Mouse (Mus musculus) Muller cell, postnatal 12 days (primary cell): ENCODE results near the gene Necap1.

Source experiments
- DNase-seq: peaks from one replicate; pipeline ENCODE4 v3.0.0-alpha.2; 2015; ENCODE audit errors: inconsistent ontology term

Necap1 gene

GRCm38 (mm10) chr6:122873871-122874719 lies at the start of gene Necap1:
Necap1 (plus strand) TSS chr6:122874474.
- peak; percentile 94 for DNase-seq

DNA sequence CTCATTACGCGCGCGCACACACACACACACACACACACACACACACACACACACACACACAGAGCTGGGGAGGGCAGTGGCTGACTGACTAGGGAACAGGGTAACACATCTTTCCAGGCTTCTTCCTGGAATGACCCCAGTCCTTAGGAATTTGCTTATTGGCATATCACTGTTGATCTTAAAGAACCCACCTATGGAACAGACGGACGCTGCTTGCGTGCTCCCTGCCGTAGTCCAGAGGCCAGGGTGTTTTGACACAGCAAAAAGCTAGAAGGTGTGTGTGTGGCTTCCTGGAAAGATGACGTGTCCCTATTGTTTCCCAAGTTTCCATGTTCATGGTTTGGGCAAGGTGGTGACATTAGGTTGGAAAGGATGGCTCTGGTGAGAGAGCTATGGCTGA lies 49.1 kb upstream of the Necap1 start:
- no peak for DNase-seq

GRCm38 (mm10) chr6:122825923-122826742 lies 48.1 kb upstream of the Necap1 start:
- peak; percentile 87 for DNase-seq

DNA sequence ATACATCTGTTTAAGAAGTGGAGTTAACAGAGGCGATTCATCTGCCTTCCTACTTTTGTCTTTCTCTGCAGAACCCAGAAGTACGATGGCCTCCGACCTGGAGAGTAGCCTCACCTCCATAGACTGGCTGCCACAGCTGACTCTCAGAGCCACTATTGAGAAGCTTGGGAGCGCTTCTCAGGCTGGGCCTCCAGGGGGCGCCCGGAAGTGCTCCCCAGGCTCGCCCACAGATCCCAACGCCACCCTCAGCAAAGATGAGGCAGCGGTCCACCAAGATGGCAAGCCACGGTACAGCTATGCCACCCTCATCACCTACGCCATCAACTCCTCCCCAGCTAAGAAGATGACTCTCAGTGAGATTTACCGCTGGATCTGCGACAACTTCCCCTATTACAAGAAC lies 46.2 kb upstream of the Necap1 start:
- DNase-seq = no peak

GRCm38 (mm10) chr6:122832880-122833279 lies 41.4 kb upstream of the Necap1 start:
- no peak for DNase-seq

- no peak for DNase-seq
Observed at GRCm38 (mm10) chr6:122834365-122834764, 39.9 kb upstream of the Necap1 start.

DNA sequence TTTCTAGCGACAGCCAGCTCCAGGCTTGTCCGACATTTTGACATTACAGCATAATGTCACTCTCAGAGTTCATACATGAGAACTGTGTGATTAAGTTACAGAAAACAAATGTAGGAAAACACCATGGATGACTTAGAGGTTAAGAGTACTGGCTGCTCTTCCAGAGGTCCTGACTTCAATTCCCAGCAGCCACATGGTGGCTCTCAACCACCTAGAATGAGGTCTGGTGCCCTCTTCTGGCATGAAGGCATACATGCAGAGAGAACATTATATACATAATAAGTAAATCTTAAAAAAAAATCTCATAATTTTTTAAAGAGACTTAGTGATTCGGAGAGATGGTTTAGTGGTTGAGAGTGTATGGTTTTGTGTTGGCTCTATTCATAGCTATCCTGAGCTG lies 37.3 kb upstream of the Necap1 start:
- no peak for DNase-seq

DNA sequence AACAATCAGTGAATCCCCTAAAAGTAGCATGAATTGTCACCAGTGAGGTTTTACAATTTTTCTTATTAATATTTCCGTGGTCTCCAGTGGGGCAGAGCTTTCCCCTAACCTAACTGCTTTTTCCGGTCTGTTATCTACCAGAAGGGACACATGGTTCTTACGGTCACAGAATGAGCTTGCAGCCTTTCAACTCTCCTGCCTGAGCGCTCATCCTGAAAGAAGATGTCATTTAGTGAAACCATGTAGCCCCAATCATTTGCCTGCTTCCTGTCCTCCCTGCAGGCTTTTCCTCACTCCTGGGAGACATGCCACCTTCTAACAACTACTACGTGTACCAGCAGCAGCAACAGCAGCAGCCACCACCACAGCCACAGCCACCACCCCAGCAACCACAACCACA lies 36.7 kb upstream of the Necap1 start:
- DNase-seq = no peak

- no peak for DNase-seq
Observed at GRCm38 (mm10) chr6:122843759-122844158, 30.5 kb upstream of the Necap1 start.

DNA sequence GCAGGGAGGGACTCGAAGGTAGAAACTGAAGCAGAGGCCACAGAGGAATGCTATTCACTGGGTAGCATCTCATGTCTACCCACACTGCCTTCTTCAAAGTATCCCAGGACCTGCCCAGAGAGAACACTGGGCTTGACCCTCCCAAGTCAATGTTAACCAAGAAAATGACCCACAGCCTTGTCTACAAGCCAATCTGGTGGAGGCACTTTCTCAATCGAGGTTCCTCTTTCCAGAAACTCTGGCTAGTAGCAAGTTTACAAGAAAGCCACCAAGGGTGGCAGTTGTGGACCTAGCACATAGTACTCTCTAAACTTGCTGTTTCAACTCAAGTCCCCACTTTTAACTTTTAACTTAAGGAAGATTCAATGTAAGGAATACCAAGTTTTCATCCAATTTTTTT lies 21.6 kb upstream of the Necap1 start:
- DNase-seq = no peak

DNA sequence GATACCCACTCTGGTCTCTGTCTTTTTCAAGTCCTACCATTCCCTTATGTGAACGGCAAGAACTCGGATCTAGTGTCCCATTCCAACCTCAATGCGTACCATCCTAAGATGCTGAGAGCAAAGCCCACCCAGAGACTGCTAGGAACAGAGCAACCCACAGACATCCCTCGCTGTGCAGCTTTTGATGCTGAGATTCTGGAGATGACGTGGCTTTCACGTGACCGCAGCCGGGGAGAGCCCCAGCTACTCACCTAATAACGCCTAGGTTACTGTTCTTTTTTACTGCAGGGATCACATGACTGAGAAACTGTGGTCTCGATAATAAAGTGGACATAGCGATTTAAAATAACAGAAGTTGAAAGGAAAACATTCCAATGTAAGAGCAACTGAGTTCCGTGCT lies 19.7 kb upstream of the Necap1 start:
- no peak for DNase-seq

GRCm38 (mm10) chr6:122855955-122856354 lies 18.3 kb upstream of the Necap1 start, which contains the start of gene C3ar1:
C3ar1 (minus strand) TSS chr6:122856161.
- no peak for DNase-seq

DNA sequence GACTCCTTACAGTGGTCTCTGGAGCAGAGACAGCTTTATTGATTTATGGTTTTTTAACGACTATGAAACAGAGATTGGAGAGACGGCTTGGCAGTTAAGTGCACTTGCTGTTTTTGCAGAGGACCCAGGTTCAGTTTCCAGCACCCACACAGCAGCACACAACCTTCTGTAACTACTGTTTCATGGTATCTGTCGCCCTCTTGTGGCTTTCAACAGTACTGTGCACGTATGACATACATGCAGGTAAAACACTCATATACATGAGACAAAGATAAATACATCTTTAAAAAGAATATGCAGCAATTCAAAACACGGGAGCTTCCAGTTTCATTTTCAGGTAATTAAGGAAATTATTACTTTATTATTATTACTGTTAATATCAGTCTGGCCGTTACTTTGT lies 11.8 kb upstream of the Necap1 start:
- DNase-seq = no peak

- no peak for DNase-seq
Observed at GRCm38 (mm10) chr6:122862871-122863270, 11.4 kb upstream of the Necap1 start.

DNA sequence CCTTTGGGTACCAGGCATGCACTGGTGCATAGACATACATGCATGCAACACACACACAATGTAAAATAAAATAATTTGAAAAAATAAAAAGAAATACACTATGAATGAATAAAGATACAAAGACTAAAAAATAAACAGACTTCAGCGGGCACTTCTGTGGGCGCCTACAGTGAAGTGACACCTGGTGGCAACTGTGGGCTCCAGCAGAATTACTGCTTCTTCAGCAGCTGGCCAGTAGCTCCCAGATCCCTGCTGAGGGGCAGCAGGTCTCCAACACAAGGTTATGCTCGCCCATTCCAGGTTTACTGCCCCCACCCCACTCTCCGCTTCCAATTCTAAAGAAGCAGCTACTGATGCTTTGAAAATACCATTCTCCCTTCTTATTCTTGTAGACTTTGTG lies 6.4 kb upstream of the Necap1 start:
- DNase-seq = no peak

GRCm38 (mm10) chr6:122869846-122870245 lies 4.4 kb upstream of the Necap1 start:
- DNase-seq = peak; percentile 68

DNA sequence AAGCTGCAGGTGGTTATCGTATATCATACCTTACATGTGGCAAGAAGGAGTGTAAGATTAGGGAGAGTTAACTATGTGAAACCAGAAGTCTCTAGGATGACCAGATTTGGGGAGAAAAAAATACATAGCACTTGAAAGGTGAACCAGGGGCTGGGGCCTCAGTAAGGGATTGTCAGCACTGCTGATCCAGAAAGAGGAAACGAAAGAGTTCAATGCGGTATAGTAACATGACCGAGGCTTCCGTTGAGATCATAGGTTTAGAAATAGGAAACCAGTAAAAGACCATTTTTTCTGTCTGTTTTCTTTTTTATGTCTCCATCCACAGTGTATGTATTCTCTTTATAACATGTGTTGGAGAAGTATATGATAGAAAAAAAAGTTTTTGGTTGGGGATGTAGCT lies 1.5 kb upstream of the Necap1 start:
- no peak for DNase-seq

GRCm38 (mm10) chr6:122874720-122875389 lies 581 bp downstream of the Necap1 start:
- peak; percentile 69 for DNase-seq

DNA sequence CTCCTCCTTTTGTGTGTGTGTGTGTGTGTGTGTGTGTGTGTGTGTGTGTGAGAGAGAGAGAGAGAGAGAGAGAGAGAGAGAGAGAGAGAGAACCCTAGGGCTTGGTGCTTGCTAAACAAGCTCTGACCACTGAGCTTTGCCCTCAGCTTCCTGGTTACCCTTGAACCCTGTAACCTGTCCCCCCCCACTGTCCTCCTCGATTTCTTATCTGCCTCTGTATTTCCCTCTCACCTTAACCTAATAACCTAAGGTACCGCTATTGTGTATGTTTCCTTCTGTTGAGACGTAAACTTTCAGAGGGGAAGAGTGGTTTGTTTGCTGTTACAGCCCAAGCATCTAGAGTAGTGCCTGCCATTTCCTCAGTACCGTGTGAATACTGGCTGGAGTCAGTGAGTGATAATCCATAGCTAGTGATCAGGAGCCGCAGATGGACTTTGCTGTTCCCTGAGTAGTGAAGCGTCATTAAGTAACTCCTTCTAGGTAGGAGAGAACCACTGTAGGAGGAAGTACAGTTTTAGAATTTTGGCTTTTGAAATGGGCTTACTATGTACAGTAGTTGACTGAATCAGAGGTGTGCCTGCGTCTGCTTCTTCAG lies 5.0 kb downstream of the Necap1 start:
- no peak for DNase-seq

GRCm38 (mm10) chr6:122879781-122880505 lies 5.7 kb downstream of the Necap1 start:
- no peak for DNase-seq

GRCm38 (mm10) chr6:122881287-122881686 lies 7.0 kb downstream of the Necap1 start:
- DNase-seq = no peak
